Mouse (Mus musculus): Measurements from ENCODE around the gene Ctnnb1.

Gene Ctnnb1

DNA sequence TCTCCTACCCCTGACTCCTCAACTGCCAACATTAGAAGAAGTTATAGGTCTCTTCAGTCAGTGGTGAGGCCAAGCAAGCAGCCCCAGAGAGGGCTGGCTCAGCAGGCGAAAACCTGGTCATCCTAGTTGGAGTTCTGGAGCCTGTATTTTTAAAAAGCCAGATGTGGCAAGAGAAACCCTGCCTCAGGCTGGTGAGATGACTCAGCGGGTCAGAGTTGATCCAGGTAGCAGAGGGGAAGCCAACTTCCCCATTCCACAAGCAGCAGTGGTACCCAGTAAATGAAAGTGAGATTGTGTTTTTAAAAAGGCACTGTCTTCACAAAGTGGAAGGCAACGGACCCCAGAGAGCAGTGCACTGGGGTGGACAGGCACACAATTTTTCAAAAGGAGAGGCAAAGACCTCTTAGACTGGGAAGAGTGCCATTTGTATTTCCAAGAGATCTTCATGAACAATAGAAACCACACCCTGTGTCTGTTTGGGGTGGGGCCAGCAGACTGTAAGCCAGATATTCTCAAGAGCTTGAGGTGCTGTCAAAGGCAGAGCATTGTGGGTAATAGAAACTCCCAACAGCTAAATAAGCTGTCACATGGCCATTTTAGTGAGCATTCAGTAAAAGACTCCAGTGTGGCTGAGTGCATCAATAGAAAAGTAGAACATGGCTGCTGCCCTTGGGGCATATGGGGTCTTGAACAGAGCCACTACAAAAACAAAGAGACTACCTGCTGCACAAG lies 33.1 kb downstream of the Ctnnb1 start:
- no peak for DNase-seq (ENCODE audit: low spot score)

DNA sequence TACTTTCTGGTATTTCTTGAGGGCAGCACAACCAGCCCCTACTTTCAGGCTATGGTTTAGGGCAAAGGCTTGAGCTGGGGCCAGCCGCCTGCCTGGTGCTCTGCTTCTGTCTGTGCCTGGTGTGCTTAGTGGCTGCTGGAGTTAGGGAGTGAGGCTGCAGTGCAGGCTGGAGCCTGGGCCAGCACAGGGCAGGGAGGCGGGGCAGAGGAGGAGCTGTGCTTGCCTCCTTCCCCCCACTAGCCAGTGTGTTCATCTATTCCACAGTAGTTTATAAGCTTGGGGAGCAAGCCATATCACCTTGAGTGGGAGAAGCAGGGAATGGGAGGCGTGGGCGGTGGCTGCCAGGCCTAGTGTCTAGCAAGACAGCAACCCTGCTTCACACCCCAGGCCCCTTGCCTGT lies 34.1 kb downstream of the Ctnnb1 start:
- no peak for DNase-seq (ENCODE audit: low spot score)

DNA sequence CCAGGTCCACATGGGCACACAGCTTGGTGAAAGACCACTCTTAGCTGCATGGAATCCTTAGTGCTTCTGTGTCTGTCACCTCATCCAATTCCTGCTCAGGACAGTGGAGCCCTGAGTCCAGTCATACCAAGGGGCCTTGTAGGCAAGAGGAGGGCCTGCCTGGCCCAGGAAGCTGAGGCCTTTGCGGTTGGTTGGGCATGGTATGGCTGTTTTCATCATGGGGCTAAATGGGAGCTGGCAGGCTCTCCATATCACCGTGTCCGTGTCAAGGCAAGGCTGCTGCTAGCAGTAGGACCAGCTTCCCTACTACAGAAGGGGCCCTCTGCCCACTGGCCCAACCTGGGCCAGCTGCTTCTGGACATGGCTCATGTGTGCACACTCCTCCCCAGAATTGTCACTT lies 34.7 kb downstream of the Ctnnb1 start:
- DNase-seq (ENCODE audit: low spot score) = no peak

DNA sequence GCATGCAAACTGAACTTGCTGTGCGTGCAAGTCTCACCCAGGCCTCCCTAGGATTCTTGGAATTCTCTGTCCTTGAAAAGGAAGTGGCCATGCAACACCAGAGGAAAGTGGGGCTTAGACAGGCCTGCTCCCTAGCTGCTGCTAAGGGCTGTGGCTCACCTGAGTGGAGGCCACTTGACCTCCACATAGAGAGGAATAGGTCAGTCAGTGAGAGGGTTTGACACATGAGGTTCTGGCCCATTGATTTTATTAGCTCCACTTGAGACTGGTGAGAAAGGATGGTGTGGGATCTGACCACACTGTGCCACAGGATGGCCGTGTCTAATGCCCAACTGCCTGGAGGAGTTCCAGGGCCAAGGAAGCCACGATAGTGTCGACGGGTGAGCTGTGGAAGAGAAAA lies 35.2 kb downstream of the Ctnnb1 start:
- no peak for DNase-seq (ENCODE audit: low spot score)

DNA sequence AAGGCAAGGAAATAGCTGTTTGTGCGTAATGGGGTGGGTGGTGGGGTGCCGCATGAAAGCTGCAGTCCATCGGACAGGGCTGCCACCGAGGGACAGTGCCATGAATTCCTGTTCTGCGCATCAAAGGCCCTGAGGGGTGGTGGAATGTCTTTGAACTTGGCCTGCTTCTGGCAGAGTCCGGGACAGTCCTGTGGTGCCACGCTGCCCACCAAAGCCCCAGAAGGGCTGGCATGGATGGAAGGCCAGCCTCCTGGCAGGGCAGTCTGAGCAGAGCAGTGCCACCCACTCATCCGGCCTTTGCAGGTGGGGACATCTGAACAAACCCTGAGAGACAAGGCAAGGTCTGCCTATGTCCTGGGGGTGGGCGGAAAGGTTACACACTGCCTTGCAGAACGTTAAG lies 36.0 kb downstream of the Ctnnb1 start:
- DNase-seq (ENCODE audit: low spot score) = no peak

DNA sequence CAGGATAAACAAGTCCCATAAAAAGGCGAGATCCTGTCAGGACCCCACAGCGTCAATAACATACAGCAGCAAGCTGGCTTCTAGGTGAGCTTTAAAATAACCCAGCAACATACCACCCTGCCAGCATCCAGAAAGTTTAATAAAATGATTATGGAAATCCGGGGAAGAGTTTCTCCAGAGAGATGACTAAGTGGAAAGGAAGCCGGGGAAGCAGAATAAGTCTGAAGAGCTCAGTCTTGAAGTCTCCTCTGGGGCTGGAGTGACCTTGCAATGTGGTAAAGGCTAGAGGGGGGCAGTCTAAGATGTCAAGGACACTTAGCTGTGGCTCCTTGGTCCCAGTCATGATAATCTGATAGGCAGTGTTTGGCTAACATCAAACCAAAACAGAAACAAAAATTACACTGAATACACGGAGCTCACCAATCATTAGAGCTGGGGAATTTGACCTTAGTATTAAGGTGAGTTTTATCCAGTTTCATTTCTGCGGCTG lies 44.1 kb downstream of the Ctnnb1 start:
- DNase-seq (ENCODE audit: low spot score) = no peak

DNA sequence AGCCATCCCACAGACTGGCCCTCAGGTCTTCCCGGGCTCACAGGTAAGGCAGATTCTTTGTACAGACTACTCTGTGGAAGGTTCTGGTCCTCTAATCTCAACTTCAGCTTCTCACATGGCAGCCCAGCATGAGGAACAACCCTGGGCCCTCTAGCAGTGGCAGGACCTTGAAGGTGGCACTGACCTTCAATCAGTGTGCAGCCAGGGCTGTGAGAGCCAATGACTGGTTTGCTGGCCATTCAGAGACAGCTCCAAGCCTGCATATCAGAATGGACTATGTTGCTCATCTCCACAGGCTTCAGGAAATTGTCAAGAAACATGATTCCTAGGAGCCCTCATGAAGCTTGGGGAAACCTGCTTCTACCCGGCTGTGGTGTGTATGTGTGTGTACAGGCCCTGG lies 45.2 kb downstream of the Ctnnb1 start:
- DNase-seq (ENCODE audit: low spot score) = no peak

DNA sequence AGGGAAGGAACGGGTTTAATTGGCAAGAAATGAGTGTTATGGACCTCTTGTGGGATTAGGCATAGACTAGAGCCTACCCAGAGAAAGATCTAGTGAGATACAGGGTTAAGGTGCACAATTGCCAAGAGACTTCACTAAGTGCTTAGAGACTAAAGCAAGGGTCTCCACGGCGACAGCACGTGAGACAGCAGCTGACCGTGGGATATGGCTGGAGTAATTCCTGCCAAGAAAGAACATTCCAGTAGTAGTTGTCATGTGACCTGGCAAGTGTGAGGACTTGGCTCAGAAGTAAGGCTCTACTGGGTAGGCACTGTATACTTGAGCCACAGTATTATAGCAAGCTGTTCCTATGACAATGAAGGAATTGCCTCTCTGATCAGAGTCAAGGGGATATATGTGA lies 47.1 kb downstream of the Ctnnb1 start:
- no peak for DNase-seq (ENCODE audit: low spot score)

DNA sequence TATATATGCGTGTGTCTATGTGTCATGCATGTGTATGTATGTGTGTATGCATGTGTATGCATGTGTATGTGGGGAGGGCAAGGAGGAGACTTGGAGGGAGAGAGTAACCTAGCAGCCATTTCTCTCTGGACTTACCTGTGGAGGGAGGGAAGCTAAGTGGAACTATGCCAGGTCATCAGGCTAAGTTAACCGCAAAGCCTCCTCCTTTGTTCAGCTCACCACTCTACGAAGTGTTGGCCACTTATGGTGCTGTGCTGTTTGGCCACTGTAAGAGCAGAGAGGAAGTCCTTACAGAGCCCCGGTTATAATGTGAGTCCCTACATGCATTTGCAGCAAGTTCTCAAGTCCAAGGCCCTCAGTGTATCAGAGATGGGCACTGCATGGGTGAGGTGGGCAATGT lies 47.8 kb downstream of the Ctnnb1 start:
- DNase-seq (ENCODE audit: low spot score) = no peak

DNA sequence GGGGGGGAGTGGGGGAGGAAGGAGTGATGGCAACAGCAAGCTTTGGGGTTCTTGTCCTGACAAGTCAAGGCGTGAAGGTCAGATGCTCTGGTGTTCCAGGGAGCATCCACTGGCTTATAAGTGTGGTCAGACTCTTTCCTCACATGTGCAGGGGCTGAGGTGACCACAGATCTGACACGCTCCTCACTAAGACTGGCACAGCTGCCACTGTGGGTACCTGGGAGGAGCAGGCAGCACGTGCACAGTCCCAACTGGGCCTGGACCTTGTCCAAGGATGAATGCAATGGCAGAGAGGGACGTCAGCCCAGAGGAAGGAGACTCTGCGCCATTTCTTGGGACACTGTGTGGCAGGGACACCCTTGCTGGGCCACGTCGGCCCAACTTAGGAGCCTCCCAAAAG lies 52.8 kb downstream of the Ctnnb1 start:
- no peak for DNase-seq (ENCODE audit: low spot score)

DNA sequence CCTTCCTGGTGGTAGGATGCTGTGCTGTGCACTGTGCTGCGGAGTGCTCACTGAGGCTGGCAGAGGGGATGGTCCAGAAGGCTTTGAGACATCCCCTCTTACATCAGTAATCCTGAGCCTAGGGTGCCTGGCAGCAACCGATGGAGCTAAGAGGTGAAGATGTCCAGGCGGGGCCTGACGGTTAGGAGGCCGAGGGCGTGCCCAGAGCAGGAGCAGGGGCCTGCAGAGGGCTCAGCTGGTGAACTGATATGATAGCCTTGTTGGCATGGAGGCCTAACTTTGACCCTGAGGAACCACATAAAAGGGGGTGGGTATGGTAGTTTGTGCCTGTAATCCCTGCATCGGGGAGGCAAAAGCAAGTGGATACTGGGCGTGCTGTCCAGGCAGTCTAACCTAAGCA lies 54.8 kb downstream of the Ctnnb1 start:
- DNase-seq (ENCODE audit: low spot score) = no peak

DNA sequence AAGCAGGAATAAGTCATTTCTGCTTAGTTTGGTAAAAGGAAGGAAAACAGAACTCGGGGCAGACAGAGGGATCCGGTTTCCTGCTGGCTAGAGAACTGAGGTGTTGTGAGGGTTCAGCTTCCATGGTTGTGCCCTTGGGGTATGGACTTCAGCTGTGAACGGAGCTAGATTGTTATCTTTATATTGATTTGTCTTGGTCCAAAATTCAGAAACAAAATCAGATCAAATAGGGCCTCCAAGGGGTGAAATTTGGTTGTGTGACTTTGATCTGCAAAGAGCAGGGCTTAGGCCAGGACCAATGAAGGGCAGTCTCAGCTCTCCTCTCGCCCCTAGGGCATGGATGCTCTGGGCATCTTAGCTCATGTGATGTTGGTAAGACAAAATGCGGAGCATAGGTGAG lies 55.5 kb downstream of the Ctnnb1 start:
- DNase-seq (ENCODE audit: low spot score) = no peak

DNA sequence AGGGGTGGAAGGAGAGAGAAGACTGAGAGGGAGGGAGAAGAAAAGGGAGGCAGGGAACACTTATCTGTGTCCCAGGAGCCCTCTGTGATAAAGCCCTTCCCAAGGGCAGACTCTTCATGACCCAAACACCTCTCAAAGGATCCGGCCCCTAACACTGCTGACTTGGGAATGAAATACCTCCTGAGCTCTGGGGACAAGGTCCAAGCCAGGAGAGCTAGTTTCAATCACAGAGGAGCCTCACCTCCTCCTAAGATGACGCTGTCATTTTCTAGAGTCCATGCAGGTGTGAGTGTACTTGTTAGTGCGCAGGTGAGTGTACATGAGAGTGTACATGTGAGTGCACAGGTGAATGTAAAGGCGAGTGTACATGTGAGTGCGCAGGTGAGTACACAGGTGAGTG lies 56.0 kb downstream of the Ctnnb1 start:
- DNase-seq (ENCODE audit: low spot score) = no peak

DNA sequence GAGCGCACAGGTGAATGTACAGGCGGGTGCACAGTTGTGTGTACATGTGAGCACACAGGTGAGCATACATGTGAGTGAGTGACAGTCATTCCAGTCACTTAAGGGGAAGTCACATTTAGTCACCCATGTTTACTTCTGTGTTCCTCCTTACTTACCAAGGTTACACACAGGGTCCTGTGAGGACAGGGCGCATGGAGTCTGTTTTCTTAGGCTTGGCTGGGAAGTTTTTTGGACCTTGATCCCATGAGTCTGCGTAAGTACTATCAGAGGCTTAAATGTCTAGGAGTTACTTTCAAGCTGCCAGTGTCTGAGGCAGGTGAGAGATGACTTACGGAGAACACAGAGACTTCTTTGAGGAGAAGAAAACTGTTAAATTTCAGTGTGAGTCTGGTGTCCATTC lies 56.5 kb downstream of the Ctnnb1 start:
- no peak for DNase-seq (ENCODE audit: low spot score)

DNA sequence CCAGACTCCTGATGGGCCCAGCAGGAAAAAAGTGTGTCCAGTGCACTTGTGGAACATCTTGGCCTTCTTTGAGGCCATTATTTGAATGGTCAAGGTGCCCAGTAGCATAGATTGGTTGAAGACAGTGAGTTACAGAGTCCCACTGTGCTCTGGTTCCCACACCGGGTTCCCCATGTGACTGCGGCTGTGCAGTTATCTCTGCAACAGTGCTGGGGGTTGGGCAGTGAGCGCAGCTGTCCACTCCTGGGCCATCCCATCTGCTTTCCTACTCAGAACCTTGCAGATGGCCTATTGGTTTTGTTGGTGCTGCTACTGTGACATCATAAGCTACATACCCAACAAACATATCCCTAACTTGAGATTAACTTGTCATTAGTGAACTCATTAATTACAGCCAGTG lies 57.2 kb downstream of the Ctnnb1 start:
- no peak for DNase-seq (ENCODE audit: low spot score)

DNA sequence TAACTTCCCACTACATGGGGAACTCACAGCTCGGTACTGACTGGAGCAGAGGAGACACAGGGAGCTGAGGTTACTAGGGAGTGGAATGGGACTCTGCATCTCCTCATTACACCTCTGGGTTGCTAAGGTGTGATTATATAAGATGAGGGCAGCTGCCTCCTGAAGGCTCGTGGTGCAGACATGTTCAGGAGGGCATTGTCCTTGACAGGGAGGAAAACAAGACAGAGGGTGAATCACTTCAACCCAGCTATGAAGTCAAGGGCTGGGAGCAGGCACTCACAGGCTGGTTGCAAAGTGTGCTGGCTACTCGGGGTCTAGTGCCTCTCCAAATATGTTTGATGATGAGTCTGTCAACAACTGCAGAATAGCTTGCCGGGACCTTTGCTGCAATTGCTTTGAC lies 58.0 kb downstream of the Ctnnb1 start:
- DNase-seq (ENCODE audit: low spot score) = no peak

DNA sequence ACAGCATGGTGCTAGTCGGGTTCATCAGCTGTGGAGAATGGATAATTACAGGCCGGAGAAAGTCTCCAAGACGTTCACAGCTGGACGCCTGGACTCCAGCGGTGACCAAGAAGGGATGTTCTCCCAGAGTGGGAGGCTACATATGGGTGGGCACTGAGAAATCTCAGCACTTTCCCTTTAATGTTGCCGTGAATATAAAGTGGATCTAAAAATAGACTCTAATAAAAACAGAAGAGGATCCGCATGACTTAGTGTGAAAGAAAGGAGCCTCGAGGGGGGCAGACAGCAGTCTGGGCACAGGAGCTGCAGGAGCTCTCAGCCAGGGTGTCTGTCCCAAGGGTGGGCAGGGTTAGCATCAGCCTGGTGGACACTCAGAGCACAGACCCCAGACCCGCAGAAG lies 59.1 kb downstream of the Ctnnb1 start:
- no peak for DNase-seq (ENCODE audit: low spot score)

DNA sequence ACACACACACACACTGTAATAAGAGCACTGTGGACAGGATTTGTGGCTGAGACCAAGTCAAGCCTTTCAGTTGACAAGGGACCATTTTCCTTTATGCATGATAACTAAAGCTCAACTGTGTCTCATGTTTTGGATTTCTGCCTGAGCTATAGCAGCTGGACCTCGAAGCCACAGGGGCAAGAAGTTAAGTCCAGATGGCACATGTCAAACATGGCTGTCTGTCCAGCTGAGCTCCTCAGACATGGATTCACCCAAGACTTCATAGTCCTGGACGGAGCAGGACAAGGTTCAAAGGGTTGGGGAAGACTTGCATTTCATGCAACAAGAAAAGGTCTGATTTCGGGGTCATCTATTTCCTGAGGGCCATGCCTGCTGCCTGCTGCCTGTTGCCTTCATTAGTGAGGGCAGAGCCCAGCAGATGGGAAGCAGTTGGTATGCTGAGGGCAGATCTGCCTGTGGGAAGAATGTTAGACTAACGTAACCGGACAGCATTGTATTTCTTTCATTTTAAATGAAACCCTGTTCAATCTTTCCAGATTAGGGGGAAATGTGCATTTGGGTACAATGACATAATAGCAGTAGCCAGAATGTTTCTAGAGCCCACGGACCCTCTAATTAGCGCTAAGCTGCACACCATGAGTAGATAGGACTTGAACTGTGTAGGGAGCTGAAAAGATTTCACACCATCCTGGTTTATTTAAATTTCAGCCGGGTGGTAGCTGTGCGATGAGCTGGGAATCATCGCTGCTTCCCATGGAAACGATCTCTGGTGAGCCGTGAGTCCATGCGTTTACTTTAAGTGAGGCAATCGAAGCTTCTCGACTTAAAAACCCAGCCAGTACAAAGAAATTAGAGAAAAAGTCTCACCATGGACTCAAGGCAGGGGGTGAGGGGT lies 61.0 kb downstream of the Ctnnb1 start:
- peak; percentile 73 for DNase-seq (ENCODE audit: low spot score)

DNA sequence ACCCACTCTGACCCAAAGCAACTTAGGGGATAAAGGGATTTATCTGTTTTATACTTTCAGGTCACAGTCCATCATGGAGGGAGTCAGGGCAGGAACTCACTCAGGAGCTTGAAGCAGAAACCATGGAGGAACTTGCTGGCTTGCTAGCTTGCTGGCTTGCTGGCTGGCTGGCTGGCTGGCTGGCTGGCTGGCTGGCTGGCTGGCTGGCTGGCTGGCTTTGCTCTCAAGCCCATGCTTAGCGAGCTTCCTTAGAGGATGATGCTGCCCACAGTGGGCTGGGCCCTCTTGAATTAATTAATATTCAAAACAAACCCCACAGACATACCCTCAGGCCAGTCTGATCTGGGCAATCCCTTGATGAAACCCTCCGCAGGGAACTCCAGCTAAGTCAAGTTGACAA lies 62.8 kb downstream of the Ctnnb1 start:
- no peak for DNase-seq (ENCODE audit: low spot score)

DNA sequence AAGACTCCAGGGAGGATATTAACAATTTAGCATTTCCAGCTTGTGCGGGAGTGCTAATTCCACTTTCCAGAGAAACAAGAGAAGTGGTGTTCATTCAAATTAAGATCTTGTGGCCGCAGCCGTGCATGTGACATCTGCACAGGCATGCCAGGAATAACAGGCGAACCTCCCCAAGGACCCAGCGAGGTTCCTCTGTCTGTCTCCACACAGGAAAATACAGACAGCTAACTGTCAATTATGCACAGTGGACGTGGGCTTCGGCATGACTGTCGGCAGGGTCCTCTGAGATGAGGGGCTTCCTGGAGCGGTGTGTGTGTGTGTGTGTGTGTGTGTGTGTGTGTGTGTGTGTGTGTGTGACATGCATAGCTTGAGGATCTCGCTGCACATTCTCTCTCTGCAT lies 64.0 kb downstream of the Ctnnb1 start:
- peak; percentile 64 for DNase-seq (ENCODE audit: low spot score)

DNA sequence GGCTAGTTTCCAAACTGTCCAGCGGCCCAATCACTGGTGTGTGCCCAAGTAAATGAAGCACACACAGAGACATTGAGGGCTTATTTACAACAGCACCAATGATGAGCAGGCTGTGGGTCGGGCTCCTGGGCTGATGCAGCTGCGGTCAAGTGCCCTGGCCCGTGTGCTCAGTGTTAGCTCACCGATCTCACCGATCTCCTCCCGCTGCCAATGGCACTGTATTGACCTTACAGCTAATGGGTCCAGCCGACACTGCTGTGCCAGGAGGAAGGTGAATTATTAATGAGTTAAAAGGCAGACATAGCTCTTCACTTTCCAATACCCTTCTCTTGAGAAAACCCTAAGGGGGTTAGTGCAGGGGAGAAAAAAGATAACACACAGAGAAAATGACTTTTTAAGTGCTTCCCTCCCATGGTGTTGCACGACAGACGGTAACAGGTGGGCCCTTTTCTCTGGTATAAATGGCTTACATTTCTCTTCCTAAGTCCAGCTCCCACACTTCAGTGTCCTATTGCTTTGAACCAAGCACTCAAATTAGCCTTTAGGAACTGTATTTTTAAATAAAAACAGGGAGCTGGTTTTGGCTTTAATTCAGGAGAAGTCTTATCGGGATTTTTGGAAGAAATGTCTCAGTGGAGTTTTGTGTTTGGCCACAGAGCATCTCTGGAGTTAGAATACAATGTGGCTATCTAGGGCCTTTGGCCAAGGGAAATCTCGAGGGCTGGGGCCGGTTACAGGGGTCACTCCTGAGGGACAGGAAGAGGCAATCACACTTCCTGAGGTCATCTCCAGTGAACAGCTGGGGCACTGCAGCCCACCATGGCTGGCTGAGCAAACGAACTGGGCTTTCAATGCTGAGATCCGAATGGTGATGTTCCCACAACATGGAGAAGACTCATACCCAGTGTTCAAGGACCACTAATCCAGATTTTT lies 65.5 kb downstream of the Ctnnb1 start:
- peak; percentile 51 for DNase-seq (ENCODE audit: low spot score)

DNA sequence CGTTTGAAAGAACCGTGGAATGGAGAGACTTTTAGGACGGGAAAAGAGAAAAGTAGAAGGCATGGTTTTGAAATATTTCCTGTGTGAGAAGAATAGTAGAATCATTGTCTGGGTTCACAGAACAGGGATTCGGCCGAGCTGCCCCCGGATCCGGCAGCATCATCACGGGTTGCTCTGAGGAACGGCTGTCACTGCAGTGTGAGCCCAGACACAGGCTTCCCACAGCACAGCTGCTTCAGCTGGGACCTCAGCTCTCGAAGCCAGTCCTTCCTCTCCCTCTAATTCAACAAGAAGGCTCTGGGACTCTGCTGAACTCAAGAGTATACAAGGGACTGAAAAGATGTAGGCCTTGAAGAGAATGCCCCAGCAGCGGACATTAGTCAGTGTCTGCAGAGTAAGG lies 69.7 kb downstream of the Ctnnb1 start:
- DNase-seq (ENCODE audit: low spot score) = no peak
